Mouse (Mus musculus): ENCODE data around the gene Kcnk2. TPM values are rescaled to one million over a fixed set of nuclear protein-coding genes. Genes with fewer than 3 reads are reported as not detected.
A peak's percentile ranks its signal among the peaks of the same experiment; 100 is the strongest.

The Kcnk2 gene
- polyA plus RNA-seq, 1 experiment: 5.8 TPM

- no peak overlapping the region for H3K27ac ChIP-seq (ENCODE audit: control insufficient read depth, insufficient read depth, low read depth, low read length)
- H3K4me3 ChIP-seq (ENCODE audit: control insufficient read depth, low read depth, low read length): no peak overlapping the region
- H3K27me3 ChIP-seq (ENCODE audit: control insufficient read depth, insufficient read depth, low read length): no peaks in the 10 kb centered on the region
- no peaks in the 10 kb centered on the region for H3K36me3 ChIP-seq (ENCODE audit: control insufficient read depth, insufficient read depth, low read length)
- H3K4me1 ChIP-seq (ENCODE audit: control insufficient read depth, insufficient read depth, low read length): no peaks in the 10 kb centered on the region
- TF ChIP-seq CTCF (IDR thresholded peaks at IDR 0.05; ENCODE audit: control insufficient read depth, insufficient read depth, insufficient replicate concordance, low read depth, low read length) (no peak), POLR2A (IDR thresholded peaks at IDR 0.05; ENCODE audit: control insufficient read depth, low read depth, low read length) (no peak)
Measured at GRCm38 (mm10) chr1:189367722-189368121, 34.4 kb downstream of the Kcnk2 start.

DNA sequence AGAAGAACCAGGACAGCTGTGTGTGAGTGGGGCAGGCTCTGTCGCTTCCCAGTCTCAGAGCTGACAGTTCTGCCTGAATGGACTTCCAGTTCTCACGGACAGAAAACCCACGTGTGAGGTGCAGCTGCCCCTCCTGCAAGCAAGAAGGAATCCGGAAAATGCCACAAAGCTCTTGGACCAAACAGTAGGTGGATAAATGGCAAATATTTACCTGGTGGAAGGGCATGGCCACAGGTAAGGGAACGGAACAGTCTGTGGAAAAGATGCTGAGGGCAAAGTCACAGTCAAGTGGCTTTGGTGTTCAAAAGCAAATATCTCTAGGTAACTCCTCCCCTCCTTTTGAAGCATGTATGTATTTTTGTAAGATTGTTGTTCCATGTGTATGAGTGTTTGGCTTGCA lies 37.9 kb downstream of the Kcnk2 start:
- H3K4me3 ChIP-seq (ENCODE audit: control insufficient read depth, low read depth, low read length): no peak overlapping the region
- TF ChIP-seq POLR2A (IDR thresholded peaks at IDR 0.05; ENCODE audit: control insufficient read depth, low read depth, low read length) (no peak), CTCF (IDR thresholded peaks at IDR 0.05; ENCODE audit: control insufficient read depth, insufficient read depth, insufficient replicate concordance, low read depth, low read length) (no peak)
- no peaks in the 10 kb centered on the region for H3K27me3 ChIP-seq (ENCODE audit: control insufficient read depth, insufficient read depth, low read length)
- no peaks in the 10 kb centered on the region for H3K36me3 ChIP-seq (ENCODE audit: control insufficient read depth, insufficient read depth, low read length)
- H3K27ac ChIP-seq (ENCODE audit: control insufficient read depth, insufficient read depth, low read depth, low read length): no peak overlapping the region
- no peaks in the 10 kb centered on the region for H3K4me1 ChIP-seq (ENCODE audit: control insufficient read depth, insufficient read depth, low read length)

DNA sequence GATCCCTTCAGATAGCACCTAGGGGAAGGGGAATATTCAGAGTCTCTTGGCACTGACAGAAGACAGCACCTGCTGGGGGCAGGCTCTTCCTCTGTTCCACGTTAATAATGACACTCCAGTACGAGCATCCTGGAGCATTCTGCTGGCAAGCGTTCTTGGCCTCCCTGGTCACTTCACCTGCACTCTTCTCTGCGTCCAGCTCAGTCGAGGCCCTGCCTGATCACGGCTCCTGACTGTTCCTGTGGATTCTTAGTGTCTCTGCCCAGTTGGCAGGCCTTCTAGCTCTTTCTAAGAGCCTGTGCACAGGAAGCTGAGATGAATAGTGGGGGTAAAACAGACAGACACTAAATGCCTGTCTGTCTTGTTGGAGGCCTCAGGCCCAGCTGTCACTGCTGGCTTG lies 39.5 kb downstream of the Kcnk2 start:
- Histone ChIP-seq H3K4me3 (ENCODE audit: control insufficient read depth, low read depth, low read length) (peak overlapping the region; percentile 15), H3K4me1 (ENCODE audit: control insufficient read depth, insufficient read depth, low read length) (no peaks in the 10 kb centered on the region), H3K27me3 (ENCODE audit: control insufficient read depth, insufficient read depth, low read length) (no peaks in the 10 kb centered on the region), H3K27ac (ENCODE audit: control insufficient read depth, insufficient read depth, low read depth, low read length) (no peak overlapping the region), H3K36me3 (ENCODE audit: control insufficient read depth, insufficient read depth, low read length) (no peaks in the 10 kb centered on the region)
- TF ChIP-seq CTCF (IDR thresholded peaks at IDR 0.05; ENCODE audit: control insufficient read depth, insufficient read depth, insufficient replicate concordance, low read depth, low read length): no peak
- TF ChIP-seq POLR2A (IDR thresholded peaks at IDR 0.05; ENCODE audit: control insufficient read depth, low read depth, low read length): no peak

GRCm38 (mm10) chr1:189359699-189360098 lies 42.4 kb downstream of the Kcnk2 start:
- TF ChIP-seq POLR2A (IDR thresholded peaks at IDR 0.05; ENCODE audit: control insufficient read depth, low read depth, low read length) (no peak), CTCF (IDR thresholded peaks at IDR 0.05; ENCODE audit: control insufficient read depth, insufficient read depth, insufficient replicate concordance, low read depth, low read length) (no peak)
- Histone ChIP-seq H3K4me1 (ENCODE audit: control insufficient read depth, insufficient read depth, low read length) (no peaks in the 10 kb centered on the region), H3K27ac (ENCODE audit: control insufficient read depth, insufficient read depth, low read depth, low read length) (no peak overlapping the region), H3K27me3 (ENCODE audit: control insufficient read depth, insufficient read depth, low read length) (no peaks in the 10 kb centered on the region), H3K4me3 (ENCODE audit: control insufficient read depth, low read depth, low read length) (no peak overlapping the region), H3K36me3 (ENCODE audit: control insufficient read depth, insufficient read depth, low read length) (no peaks in the 10 kb centered on the region)

GRCm38 (mm10) chr1:189353887-189354286 lies 48.2 kb downstream of the Kcnk2 start:
- Histone ChIP-seq H3K4me3 (ENCODE audit: control insufficient read depth, low read depth, low read length) (no peak overlapping the region), H3K4me1 (ENCODE audit: control insufficient read depth, insufficient read depth, low read length) (no peaks in the 10 kb centered on the region), H3K27ac (ENCODE audit: control insufficient read depth, insufficient read depth, low read depth, low read length) (no peak overlapping the region), H3K27me3 (ENCODE audit: control insufficient read depth, insufficient read depth, low read length) (no peaks in the 10 kb centered on the region), H3K36me3 (ENCODE audit: control insufficient read depth, insufficient read depth, low read length) (no peaks in the 10 kb centered on the region)
- no peak for TF ChIP-seq CTCF (IDR thresholded peaks at IDR 0.05; ENCODE audit: control insufficient read depth, insufficient read depth, insufficient replicate concordance, low read depth, low read length)
- TF ChIP-seq POLR2A (IDR thresholded peaks at IDR 0.05; ENCODE audit: control insufficient read depth, low read depth, low read length): no peak

DNA sequence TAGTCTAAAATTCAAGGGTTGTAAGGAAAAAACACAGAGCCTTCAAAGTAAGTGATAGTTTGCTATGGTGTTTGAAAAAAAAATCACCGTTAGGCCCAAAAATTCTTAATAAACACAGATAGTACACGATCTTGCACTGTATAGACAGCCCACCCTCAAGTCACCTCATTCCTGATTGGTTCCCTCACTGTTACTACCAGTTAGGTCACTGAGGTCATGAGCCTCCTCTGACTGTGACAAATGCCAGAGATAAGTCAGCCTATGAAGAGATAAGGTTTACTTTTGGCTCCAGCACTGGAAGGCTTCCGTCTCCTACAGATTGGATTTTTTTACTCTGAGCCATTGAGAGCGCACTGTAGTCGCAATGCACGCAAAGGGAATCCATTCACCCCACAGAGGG lies 50.3 kb downstream of the Kcnk2 start:
- Histone ChIP-seq H3K36me3 (ENCODE audit: control insufficient read depth, insufficient read depth, low read length) (no peaks in the 10 kb centered on the region), H3K27me3 (ENCODE audit: control insufficient read depth, insufficient read depth, low read length) (no peaks in the 10 kb centered on the region), H3K4me1 (ENCODE audit: control insufficient read depth, insufficient read depth, low read length) (no peaks in the 10 kb centered on the region), H3K4me3 (ENCODE audit: control insufficient read depth, low read depth, low read length) (no peak overlapping the region), H3K27ac (ENCODE audit: control insufficient read depth, insufficient read depth, low read depth, low read length) (no peak overlapping the region)
- TF ChIP-seq CTCF (IDR thresholded peaks at IDR 0.05; ENCODE audit: control insufficient read depth, insufficient read depth, insufficient replicate concordance, low read depth, low read length) (no peak), POLR2A (IDR thresholded peaks at IDR 0.05; ENCODE audit: control insufficient read depth, low read depth, low read length) (no peak)

DNA sequence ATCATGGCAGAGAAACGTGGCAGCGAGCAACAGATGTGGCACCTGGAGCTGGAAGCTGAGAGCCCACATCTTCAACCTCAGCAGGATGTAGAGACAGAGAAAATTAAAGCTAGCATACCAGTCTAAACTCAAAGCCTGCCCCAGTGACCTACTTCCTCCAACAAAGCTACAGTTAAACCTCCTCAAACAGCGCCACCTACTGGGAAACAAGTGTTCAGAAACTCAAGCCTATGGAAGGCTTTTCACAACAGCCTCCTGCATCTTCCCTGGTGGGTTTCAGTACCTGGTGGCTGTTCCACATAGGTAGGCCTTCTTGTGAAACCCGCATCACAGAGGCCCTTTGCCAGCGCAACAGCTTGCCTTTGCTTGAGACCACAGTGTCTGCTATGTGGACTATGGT lies 52.9 kb downstream of the Kcnk2 start:
- no peaks in the 10 kb centered on the region for H3K36me3 ChIP-seq (ENCODE audit: control insufficient read depth, insufficient read depth, low read length)
- no peaks in the 10 kb centered on the region for H3K27me3 ChIP-seq (ENCODE audit: control insufficient read depth, insufficient read depth, low read length)
- H3K4me1 ChIP-seq (ENCODE audit: control insufficient read depth, insufficient read depth, low read length): no peaks in the 10 kb centered on the region
- no peak overlapping the region for H3K27ac ChIP-seq (ENCODE audit: control insufficient read depth, insufficient read depth, low read depth, low read length)
- no peak overlapping the region for H3K4me3 ChIP-seq (ENCODE audit: control insufficient read depth, low read depth, low read length)
- no peak for TF ChIP-seq POLR2A (IDR thresholded peaks at IDR 0.05; ENCODE audit: control insufficient read depth, low read depth, low read length)
- no peak for TF ChIP-seq CTCF (IDR thresholded peaks at IDR 0.05; ENCODE audit: control insufficient read depth, insufficient read depth, insufficient replicate concordance, low read depth, low read length)

DNA sequence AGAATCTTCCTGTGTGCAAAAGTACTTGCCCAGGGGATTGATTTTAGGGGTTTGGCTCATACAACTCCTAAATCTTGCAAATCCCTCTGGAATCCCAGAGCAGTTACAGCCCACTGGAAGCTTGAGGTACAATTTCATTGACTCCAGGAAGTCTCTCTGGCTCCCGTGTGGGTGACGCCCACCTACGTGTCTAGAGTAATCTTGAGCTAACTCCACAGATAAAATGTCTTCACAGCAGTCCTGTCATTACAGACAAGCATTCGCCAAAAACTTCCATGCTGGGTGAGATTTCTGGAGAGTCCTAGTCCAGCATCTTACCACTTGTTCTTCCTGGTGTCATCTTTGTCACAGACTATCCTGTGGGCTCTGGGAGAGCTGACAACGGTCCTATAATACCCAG lies 56.9 kb downstream of the Kcnk2 start:
- H3K4me3 ChIP-seq (ENCODE audit: control insufficient read depth, low read depth, low read length): no peak overlapping the region
- H3K27ac ChIP-seq (ENCODE audit: control insufficient read depth, insufficient read depth, low read depth, low read length): no peak overlapping the region
- peaks cover 7% of the 10 kb centered on the region for H3K4me1 ChIP-seq (ENCODE audit: control insufficient read depth, insufficient read depth, low read length)
- TF ChIP-seq CTCF (IDR thresholded peaks at IDR 0.05; ENCODE audit: control insufficient read depth, insufficient read depth, insufficient replicate concordance, low read depth, low read length): no peak
- TF ChIP-seq POLR2A (IDR thresholded peaks at IDR 0.05; ENCODE audit: control insufficient read depth, low read depth, low read length): no peak
- H3K27me3 ChIP-seq (ENCODE audit: control insufficient read depth, insufficient read depth, low read length): no peaks in the 10 kb centered on the region
- no peaks in the 10 kb centered on the region for H3K36me3 ChIP-seq (ENCODE audit: control insufficient read depth, insufficient read depth, low read length)
